Mouse (Mus musculus) MEL (cell line): ENCODE results near the gene Frmpd2.

Experiments
- BHLHE40 ChIP-seq: IDR thresholded peaks from 2 replicates; pipeline ENCODE4 v1.6.1; 2012; ENCODE audit warnings: low read depth, mild to moderate bottlenecking, inconsistent platforms, low read length, improper control_type of control experiment, borderline replicate concordance
- CTCF ChIP-seq, 3 experiments: IDR thresholded peaks in 2 of 3; conservative IDR thresholded peaks in 1 of 3; 2 replicates each; pipeline ENCODE4 v1.5.1; 2011 to 2012; ENCODE audit warnings: low read length in 3 of 3, low read depth in 2 of 3, mild to moderate bottlenecking in 2 of 3, improper control_type of control experiment in 1 of 3, inconsistent platforms in 1 of 3, mixed read lengths in 1 of 3, moderate library complexity in 1 of 3; ENCODE audit not compliant: control insufficient read depth in 1 of 3, insufficient read depth in 1 of 3, poor library complexity in 1 of 3, severe bottlenecking in 1 of 3
- E2F4 ChIP-seq: IDR thresholded peaks from 2 replicates; pipeline ENCODE4 v1.6.1; 2011; ENCODE audit warnings: low read depth, low read length, improper control_type of control experiment, borderline replicate concordance
- EP300 ChIP-seq, 2 experiments: IDR thresholded peaks; 2 replicates each; pipeline ENCODE4 v1.6.1; 2011; ENCODE audit warnings: improper control_type of control experiment in 2 of 2, low read length in 2 of 2, low read depth in 1 of 2, mild to moderate bottlenecking in 1 of 2
- NELFE ChIP-seq: IDR thresholded peaks from 2 replicates; pipeline ENCODE4 v1.6.1; 2011; ENCODE audit warnings: low read depth, low read length, improper control_type of control experiment
- POLR2A ChIP-seq, 2 experiments: IDR thresholded peaks; 2 replicates each; pipeline ENCODE4 v1.6.1; 2011 to 2012; ENCODE audit warnings: low read length in 2 of 2, mild to moderate bottlenecking in 2 of 2, control low read depth in 1 of 2, improper control_type of control experiment in 1 of 2, low read depth in 1 of 2, moderate library complexity in 1 of 2; ENCODE audit not compliant: control insufficient read depth in 1 of 2, insufficient read depth in 1 of 2, poor library complexity in 1 of 2
- POLR2AphosphoS5 ChIP-seq: IDR thresholded peaks from 2 replicates; pipeline ENCODE4 v1.6.1; 2012; ENCODE audit warnings: low read depth, borderline replicate concordance, mild to moderate bottlenecking, inconsistent platforms, low read length, moderate library complexity, mixed read lengths
- TAL1 ChIP-seq: IDR thresholded peaks from 2 replicates; pipeline ENCODE4 v1.6.1; 2012; ENCODE audit warnings: mild to moderate bottlenecking, inconsistent platforms, low read length, moderate library complexity, mixed read lengths

DNA sequence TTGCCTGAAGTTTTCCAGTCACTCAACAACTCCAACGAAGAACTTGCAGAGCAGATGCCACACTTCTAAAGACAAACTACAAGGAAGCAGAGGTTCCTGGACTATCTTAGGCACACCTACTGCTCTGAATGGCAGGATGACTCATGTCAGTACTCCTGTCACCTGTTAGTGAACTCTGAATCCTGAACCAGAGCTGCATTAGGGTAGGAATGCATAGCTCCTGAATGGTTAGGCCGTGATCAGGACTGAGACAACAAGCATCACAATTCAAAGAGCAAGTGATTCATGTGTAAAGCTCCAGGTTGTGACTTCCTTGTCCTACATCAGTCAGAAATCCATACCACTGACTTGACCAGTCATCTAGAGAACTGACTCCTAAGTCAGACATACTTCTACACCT lies 27.7 kb upstream of the Frmpd2 start:
- TF ChIP-seq E2F4, result no peak
- no peak for TF ChIP-seq BHLHE40
- no peak for TF ChIP-seq POLR2A (IDR thresholded peaks at IDR 0.05; ENCODE audit: control insufficient read depth in 1 of 2, insufficient read depth in 1 of 2, low read depth in 1 of 2, low read length in 2 of 2, poor library complexity in 1 of 2)
- TF ChIP-seq EP300 (IDR thresholded peaks at IDR 0.05; ENCODE audit: low read depth in 1 of 2, low read length in 2 of 2), result no peak
- TF ChIP-seq CTCF (IDR thresholded peaks at IDR 0.05 in 2 of 3, conservative IDR thresholded peaks at IDR 0.05 in 1 of 3; ENCODE audit: control insufficient read depth in 1 of 3, insufficient read depth in 1 of 3, low read depth in 2 of 3, low read length in 3 of 3, poor library complexity in 1 of 3, severe bottlenecking in 1 of 3), result no peak
- TF ChIP-seq POLR2AphosphoS5, result no peak
- no peak for TF ChIP-seq NELFE
- TF ChIP-seq TAL1, result no peak
